Mouse (Mus musculus): ENCODE measurements around the gene Pdap1.

- TF ChIP-seq CTCF (IDR thresholded peaks at IDR 0.05; ENCODE audit: control insufficient read depth, insufficient read depth, low read length) (no peak), POLR2A (IDR thresholded peaks at IDR 0.05; ENCODE audit: borderline replicate concordance, control insufficient read depth, low read depth, low read length) (no peak)
Observed at GRCm38 (mm10) chr5:145110401-145110800, 29.6 kb downstream of the Pdap1 start.
